Mouse (Mus musculus) ES-E14 (cell line): ENCODE measurements around the gene Zbed6. TPM values are rescaled to one million over a fixed set of nuclear protein-coding genes. Genes with fewer than 3 reads are reported as not detected.
"Not testable (repeated sequence)": the region's sequence is repeated elsewhere in the genome, so short reads cannot be mapped to it uniquely, and the experiment has no call there.

Experiments used
- DNase-seq: peaks from one replicate; pipeline ENCODE4 v3.0.0-alpha.2; 2013; ENCODE audit warnings: low read depth, low spot score
- H3K27ac ChIP-seq: 2 replicates; pipeline ENCODE4 v1.5.1; 2012; ENCODE audit warnings: low read depth, mild to moderate bottlenecking, low read length, moderate library complexity, mixed read lengths; ENCODE audit not compliant: poor library complexity, insufficient read depth, severe bottlenecking
- H3K36me3 ChIP-seq: 2 replicates; pipeline ENCODE4 v1.6.1; 2012; ENCODE audit warnings: mild to moderate bottlenecking, low read length, moderate library complexity, mixed read lengths; ENCODE audit not compliant: control insufficient read depth, poor library complexity, insufficient read depth, severe bottlenecking
- H3K4me1 ChIP-seq, 2 experiments: fragments of 150-350 bp in 1 of 2; sonication (generic) in 1 of 2; 2 replicates each; pipeline ENCODE4 v1.6.1; 2012; ENCODE audit warnings: low read length in 2 of 2, mild to moderate bottlenecking in 1 of 2, mixed read lengths in 1 of 2; ENCODE audit not compliant: control insufficient read depth in 2 of 2, insufficient read depth in 2 of 2, poor library complexity in 1 of 2
- H3K4me3 ChIP-seq, 2 experiments: fragments of 150-350 bp in 1 of 2; sonication (generic) in 1 of 2; 2 replicates each; pipeline ENCODE4 v1.5.1; 2012; ENCODE audit warnings: low read length in 2 of 2, low read depth in 1 of 2, mild to moderate bottlenecking in 1 of 2, mixed read lengths in 1 of 2; ENCODE audit not compliant: insufficient read depth in 1 of 2, poor library complexity in 1 of 2, severe bottlenecking in 1 of 2
- H3K9ac ChIP-seq: 2 replicates; pipeline ENCODE4 v1.6.1; 2012; ENCODE audit warnings: low read depth, mild to moderate bottlenecking, low read length, mixed read lengths; ENCODE audit not compliant: poor library complexity, insufficient read depth, severe bottlenecking
- H3K9me3 ChIP-seq: fragments of 150-350 bp; sonication (generic); 2 replicates; pipeline ENCODE4 v1.6.1; 2012; ENCODE audit warnings: low read depth, mild to moderate bottlenecking, low read length; ENCODE audit not compliant: control insufficient read depth, insufficient read depth
- CHD2 ChIP-seq: IDR thresholded peaks from 2 replicates; pipeline ENCODE4 v1.6.1; 2014; ENCODE audit warnings: mild to moderate bottlenecking, low read depth, low read length, inconsistent platforms
- HCFC1 ChIP-seq: IDR thresholded peaks from 2 replicates; pipeline ENCODE4 v1.6.1; 2012; ENCODE audit warnings: low read length, inconsistent platforms, borderline replicate concordance; ENCODE audit not compliant: insufficient read depth
- MAFK ChIP-seq: IDR thresholded peaks from 2 replicates; pipeline ENCODE4 v1.6.1; 2014; ENCODE audit warnings: mild to moderate bottlenecking, low read depth, low read length, inconsistent platforms; ENCODE audit not compliant: insufficient read depth
- ZC3H11A ChIP-seq: IDR thresholded peaks from 2 replicates; pipeline ENCODE4 v1.6.1; 2012; ENCODE audit warnings: low read depth, mild to moderate bottlenecking, inconsistent platforms, low read length, borderline replicate concordance
- ZNF384 ChIP-seq: IDR thresholded peaks from 2 replicates; pipeline ENCODE4 v1.6.1; 2012; ENCODE audit warnings: low read depth, low read length, inconsistent platforms
- in situ Hi-C, 2 experiments: fragments of 600-800 bp; cut with MboI; formaldehyde crosslinking; loops; one replicate each; pipeline ENCODE4 v1.15.1; 2025; ENCODE audit warnings: low sequenced_read_pairs in 2 of 2, inconsistent platforms in 1 of 2; ENCODE audit not compliant: unreplicated experiment in 2 of 2
- total RNA-seq: library from RNA; depleted of rRNA; stranded (reverse); fragments of 300-350 nt; gene quantifications from 2 replicates; pipeline ENCODE4 v1.2.3, GENCODE M21; 2012

Gene Zbed6
- total RNA-seq, 1 experiment, result 16.7 TPM

- TF ChIP-seq ZC3H11A (no peak), HCFC1 (no peak), MAFK (no peak), ZNF384 (no peak), CHD2 (no peak)
- in situ Hi-C loops, result no loop called here
- Histone ChIP-seq H3K4me3 (no peak overlapping the region), H3K4me1 (peaks cover 5 to 15% of the 10 kb centered on the region in 2 experiments), H3K27ac (peak overlapping the region; percentile 96; the same call in 1 of the 2 replicates), H3K36me3 (peaks cover 3% of the 10 kb centered on the region), H3K9me3 (no peaks in the 10 kb centered on the region), H3K9ac (no peak overlapping the region; the same call in 1 of the 2 replicates)
- DNase-seq, result no peak
Observed at GRCm38 (mm10) chr1:133671266-133671665, 10.6 kb upstream of the Zbed6 start.

DNA sequence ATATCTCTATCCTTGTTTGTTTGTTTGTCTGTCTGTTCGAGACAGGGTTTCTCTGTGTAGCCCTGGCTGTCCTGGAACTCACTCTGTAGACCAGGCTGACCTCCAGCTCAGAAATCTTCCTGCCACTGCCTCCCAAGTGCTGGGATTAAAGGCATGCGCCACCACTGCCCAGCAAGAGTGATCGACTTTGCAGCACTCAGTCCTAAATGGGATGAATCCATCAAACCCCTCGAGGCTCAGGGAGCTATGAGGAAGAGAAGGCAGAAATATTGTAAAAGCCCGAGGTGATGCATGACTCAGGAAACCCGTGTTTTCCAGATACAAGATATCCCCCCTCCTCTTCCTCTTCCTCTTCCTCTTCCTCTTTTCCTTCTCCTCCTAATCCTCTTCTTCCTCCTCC, 10.1 kb upstream of the Zbed6 start:
- H3K9me3 ChIP-seq, result no peaks in the 10 kb centered on the region
- H3K4me3 ChIP-seq, result peak overlapping the region in 1 of 2 experiments; percentile 71; a peak in 2 of 4 replicates
- H3K27ac ChIP-seq, result peak overlapping the region; percentile 96; the same call in 1 of the 2 replicates

DNA sequence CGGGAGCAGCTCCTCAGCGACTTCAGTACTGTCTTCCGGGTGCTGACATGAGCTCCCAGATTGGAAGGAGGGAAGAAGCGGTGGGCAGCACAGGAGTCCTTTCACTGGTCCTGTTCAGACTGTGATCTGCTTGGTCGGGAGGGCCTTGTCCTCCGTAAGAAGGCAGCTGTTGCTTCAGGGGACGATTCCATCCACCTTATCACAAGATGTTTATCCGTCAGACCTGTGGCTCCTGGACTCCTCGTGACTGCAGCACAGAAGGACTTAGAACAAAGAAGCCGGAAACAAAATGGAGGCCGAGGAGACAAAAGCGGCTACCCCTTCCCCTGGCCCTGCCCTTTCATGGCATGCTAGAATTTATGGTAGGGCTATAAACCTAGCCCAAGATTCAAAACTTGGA, 9.5 kb upstream of the Zbed6 start:
- Histone ChIP-seq H3K4me3 (peak overlapping the region; percentile 45 to 71), H3K4me1 (peaks cover 5 to 15% of the 10 kb centered on the region in 2 experiments), H3K36me3 (no peaks in the 10 kb centered on the region; the same call in 1 of the 2 replicates), H3K9ac (peak overlapping the region; percentile 91), H3K9me3 (no peaks in the 10 kb centered on the region), H3K27ac (peak overlapping the region; percentile 96)
- in situ Hi-C loops, result no loop called here
- peak; percentile 57 for DNase-seq
- no peak for TF ChIP-seq MAFK

More for the DNA sequence above, 10.1 kb upstream of the Zbed6 start:
- no peak for DNase-seq
- peaks cover 5 to 15% of the 10 kb centered on the region in 2 experiments for H3K4me1 ChIP-seq
- peaks cover under 1% of the 10 kb centered on the region; the same call in 1 of the 2 replicates for H3K36me3 ChIP-seq
- in situ Hi-C loops, result no loop called here
- H3K9ac ChIP-seq, result peak overlapping the region; percentile 45; the same call in 1 of the 2 replicates
- no peak for TF ChIP-seq ZC3H11A
- TF ChIP-seq CHD2, result no peak
- no peak for TF ChIP-seq ZNF384
- no peak for TF ChIP-seq MAFK
- TF ChIP-seq HCFC1, result no peak

DNA sequence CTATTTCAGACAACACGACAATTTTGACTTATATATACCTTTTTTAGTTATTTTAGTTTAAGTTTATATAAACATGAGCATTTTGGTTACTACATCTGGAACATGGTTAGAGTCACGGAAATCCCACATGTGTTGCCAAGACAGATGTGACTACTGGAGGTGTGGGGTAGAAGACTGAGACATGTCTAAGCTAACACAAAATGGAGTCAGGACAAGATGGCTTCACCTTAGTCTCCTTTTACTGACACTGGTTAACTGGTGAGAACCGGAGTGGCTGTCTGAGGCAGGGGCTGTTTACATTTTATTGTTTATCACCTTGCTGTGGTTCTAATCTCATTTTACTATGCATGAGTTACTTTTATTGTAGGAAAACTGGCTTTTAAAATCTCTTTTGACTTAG, 7.9 kb upstream of the Zbed6 start:
- H3K36me3 ChIP-seq, result no peaks in the 10 kb centered on the region; the same call in 1 of the 2 replicates
- peaks cover 7 to 17% of the 10 kb centered on the region in 2 experiments for H3K4me1 ChIP-seq
- H3K4me3 ChIP-seq, result peak overlapping the region; percentile 71 to 75
- peak overlapping the region; percentile 10; the same call in 1 of the 2 replicates for H3K27ac ChIP-seq
- H3K9me3 ChIP-seq, result no peaks in the 10 kb centered on the region
- in situ Hi-C loops, result no loop called here
- DNase-seq, result no peak
- H3K9ac ChIP-seq, result peak overlapping the region; percentile 65
- TF ChIP-seq HCFC1, result no peak
- no peak for TF ChIP-seq ZNF384
- no peak for TF ChIP-seq ZC3H11A
- no peak for TF ChIP-seq CHD2
- no peak for TF ChIP-seq MAFK

- TF ChIP-seq HCFC1, result no peak
- TF ChIP-seq ZC3H11A, result no peak
- TF ChIP-seq CHD2, result peak; percentile 57; the same call in 1 of the 2 replicates
- no peak for TF ChIP-seq MAFK
- no peak for TF ChIP-seq ZNF384
Observed at GRCm38 (mm10) chr1:133667721-133668120, 7.0 kb upstream of the Zbed6 start.

GRCm38 (mm10) chr1:133665713-133666112, 5.0 kb upstream of the Zbed6 start:
- H3K27ac ChIP-seq, in situ Hi-C loops, H3K36me3 ChIP-seq, DNase-seq, H3K9me3 ChIP-seq: not testable (repeated sequence)
- H3K4me1 ChIP-seq, result peaks cover 8 to 19% of the 10 kb centered on the region in 2 experiments
- peak overlapping the region in 1 of 2 experiments; percentile 67; a peak in 1 of 4 replicates for H3K4me3 ChIP-seq
- H3K9ac ChIP-seq, result peak overlapping the region; percentile 53; the same call in 1 of the 2 replicates

More at GRCm38 (mm10) chr1:133667721-133668120, 7.0 kb upstream of the Zbed6 start:
- Histone ChIP-seq H3K9me3 (no peaks in the 10 kb centered on the region), H3K9ac (no peak overlapping the region), H3K4me3 (peak overlapping the region in 1 of 2 experiments; percentile 75; a peak in 2 of 4 replicates), H3K27ac (no peak overlapping the region; the same call in 1 of the 2 replicates), H3K36me3 (no peaks in the 10 kb centered on the region; the same call in 1 of the 2 replicates), H3K4me1 (peaks cover 8 to 20% of the 10 kb centered on the region in 2 experiments)
- in situ Hi-C loops, result no loop called here
- DNase-seq, result peak; percentile 86
